Mouse (Mus musculus) inflammation-experienced regulatory T-cells, adult 16 weeks (primary cell): ENCODE results near the gene Tfb1m. TPM values are rescaled to one million over a fixed set of nuclear protein-coding genes. Genes with fewer than 3 reads are reported as not detected.

Source experiments
- polyA plus RNA-seq: library from polyadenylated mRNA; unstranded; fragments of 100-300 nt; shearing (Covaris generic); gene quantifications from one replicate; pipeline ENCODE4 v1.2.1, GENCODE M21; 2017

Gene Tfb1m
- polyA plus RNA-seq, result 12.3 TPM

DNA sequence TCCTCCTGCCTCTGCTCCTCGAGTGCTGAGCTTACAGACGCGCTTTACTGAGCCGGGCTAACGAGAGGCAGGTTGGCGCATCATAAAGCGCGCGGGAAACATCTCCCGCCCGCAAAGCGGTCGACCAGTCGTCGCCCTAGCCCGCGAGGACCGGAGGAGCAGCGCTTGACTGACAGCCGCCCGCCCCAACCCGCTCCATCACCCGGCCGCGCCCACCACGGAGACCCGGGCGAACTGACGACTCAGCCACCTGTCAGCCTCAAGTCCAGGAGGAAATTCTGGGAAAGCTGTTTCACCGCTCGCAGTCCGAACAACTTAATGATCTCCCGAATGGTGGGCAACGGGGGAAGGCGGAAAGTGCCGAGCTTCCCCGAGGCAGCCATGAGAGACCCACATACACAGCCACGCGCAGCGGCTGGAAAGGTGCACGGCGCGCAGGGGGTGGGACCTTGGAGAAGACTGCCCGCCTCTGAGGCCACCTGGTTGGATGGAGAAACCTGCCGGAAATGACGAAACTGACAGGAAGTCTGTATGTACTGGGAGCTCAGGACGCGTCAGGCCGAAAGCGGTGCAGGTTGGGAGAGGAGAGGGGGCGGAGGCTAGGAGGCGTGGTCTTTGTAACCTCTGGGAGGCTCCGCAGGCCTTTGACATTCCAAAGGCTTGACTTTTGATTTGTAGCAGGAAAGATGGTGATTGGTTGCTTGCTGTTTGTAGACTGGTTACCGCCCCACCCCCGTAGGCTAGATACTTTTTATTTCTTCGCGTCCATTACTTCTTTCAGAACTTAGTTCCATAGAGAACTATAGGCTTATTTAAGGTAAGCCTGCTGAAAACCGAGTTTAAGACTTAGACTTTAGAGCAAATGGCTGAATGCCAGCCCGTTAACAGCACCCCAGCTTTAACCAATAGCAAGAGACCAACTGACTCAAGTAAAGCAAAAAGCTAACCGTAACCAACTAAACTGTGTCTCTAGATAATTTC lies at the start of gene Tfb1m:
Gene Tfb1m (minus strand): TSS at position 451 of the 981 bp plus-strand sequence.

DNA sequence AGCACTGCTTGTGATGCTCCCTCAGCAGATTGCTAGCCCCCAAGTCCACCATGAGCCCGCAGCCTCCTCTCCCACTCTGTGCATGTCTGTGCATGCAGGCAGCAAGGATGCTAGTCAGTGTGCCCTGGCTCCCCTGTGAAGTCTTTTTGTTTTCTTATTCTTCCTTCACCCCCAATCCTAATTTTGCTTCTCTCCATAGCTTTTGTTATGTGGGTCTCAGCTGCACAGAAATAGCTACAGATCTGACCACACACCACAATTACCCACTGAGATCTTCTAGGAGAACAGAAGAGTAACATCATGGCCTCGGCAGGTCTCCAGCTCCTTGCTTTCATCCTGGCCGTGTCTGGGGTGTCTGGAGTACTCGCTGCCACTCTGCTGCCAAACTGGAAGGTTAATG lies 25.3 kb downstream of the Tfb1m start, which contains the start of gene Cldn20:
Gene Cldn20 (plus strand): TSS at position 301 of the 400 bp plus-strand sequence.

Other genes with a start within 250 kb of the Tfb1m start
- 1.4 TPM for gene Tiam2, start 231.2 kb downstream of the Tfb1m start, polyA plus RNA-seq
- gene Cldn20, start 25.2 kb downstream of the Tfb1m start, polyA plus RNA-seq, result not detected
- gene Nox3, start 138.5 kb upstream of the Tfb1m start, polyA plus RNA-seq, result not detected